Mouse (Mus musculus): Measurements from ENCODE around the gene Hbp1.
A peak's percentile ranks its signal among the peaks of the same experiment; 100 is the strongest.

Hbp1 gene

DNA sequence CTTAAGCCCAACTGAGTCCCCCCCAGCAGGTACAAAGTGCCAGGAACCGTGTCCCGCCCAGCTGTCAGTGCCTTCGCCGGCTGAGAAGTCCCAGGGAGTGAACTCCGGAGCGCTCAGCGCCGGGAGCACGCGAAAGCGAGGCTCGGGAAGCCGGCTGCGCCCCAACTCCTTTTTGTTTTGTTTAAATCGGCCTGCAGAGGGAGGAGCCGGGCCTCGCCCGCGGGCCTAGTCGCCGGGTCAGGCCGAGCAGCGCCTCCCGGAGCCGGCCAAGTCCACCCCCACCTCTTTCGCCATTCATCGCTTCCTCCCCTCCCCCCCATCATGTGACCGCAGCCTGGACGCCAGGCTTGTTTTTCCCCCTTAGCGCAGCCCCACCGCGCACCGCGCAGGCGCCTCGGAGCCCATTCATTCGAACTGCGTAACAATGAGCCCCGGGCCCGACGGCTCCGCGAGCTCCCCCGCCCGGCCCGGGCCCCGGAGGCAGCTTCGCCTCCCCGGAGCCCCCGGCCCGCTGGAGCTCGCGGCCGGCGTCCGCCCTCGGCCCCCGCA lies 1.1 kb downstream of the Hbp1 start:
- peak; percentile 93 for DNase-seq

DNA sequence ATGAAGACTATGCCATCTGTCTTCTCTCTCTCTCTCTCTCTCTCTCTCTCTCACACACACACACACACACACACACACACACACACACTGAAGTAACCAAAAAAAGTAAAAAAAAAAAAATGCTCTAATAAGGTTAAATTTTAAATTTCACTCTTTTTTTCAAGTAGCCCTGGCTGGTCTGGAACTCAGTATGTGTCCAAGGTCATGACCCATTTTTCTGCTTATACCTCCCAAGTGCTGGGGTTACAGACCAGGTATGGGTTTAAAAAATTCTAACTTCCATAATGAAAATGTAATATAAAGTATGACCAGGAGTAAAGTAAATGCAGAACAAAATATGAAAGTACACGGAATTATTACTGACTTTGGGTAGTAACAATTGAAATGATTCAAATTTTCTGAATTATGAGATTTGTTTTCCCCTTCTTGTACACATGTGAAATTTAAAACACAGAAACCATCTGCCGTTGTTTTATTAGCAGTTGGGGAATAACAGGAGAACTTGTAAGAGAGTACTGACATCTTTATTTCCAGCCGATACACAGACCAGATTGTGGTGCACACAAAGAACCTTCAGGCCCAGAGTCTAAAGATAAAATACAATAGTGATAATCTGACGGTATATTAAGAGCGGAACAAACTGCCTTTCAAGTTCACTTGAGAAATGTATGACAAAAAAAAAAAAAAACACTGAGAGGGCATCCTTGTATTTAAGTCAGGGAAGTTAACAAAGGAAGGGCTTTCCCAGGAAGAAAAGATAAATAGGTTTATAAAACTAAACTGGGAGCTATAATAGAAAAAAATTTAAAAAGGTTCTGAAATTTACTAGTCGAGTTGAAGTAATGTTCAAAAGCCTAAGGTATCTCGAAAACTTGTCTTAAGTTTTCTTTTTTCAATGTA lies 2.0 kb downstream of the Hbp1 start:
- DNase-seq = no peak

DNA sequence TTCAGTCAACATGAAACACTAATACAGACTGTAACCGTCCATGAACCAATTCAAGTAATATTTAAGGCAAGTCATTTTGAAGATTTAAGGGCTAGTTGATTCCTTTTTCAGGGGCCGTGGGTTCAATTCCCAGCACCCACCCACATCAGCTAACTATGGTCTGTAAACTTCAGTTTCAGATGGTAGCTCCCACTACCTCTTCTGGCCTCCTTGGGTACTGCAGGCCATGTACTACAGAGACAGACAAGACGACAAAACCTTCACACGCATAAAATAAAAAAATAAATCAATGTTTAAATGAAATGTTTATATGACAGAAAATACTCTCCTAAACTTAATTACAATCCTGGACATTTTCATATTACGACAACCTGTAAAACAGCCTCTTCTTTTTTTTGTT lies 2.9 kb downstream of the Hbp1 start:
- DNase-seq = no peak

DNA sequence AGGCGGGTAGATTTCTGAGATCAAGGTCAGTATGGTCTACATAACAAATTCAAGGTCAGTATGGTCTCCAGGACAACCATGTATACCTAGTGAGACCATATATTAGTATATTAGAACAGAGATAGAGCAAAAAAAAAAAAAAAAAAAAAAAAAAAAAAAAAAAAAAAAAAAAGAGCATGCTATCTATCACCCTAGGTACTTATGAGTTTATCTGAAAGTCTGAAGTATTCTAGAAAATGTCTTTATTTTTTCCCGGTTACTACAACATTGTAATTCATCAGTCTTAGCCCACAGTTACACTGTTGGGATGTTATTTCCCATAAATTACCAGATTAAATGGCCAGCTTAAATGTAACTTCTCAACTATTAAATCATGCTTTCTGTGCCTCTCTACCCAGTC lies 5.9 kb downstream of the Hbp1 start:
- DNase-seq = no peak

DNA sequence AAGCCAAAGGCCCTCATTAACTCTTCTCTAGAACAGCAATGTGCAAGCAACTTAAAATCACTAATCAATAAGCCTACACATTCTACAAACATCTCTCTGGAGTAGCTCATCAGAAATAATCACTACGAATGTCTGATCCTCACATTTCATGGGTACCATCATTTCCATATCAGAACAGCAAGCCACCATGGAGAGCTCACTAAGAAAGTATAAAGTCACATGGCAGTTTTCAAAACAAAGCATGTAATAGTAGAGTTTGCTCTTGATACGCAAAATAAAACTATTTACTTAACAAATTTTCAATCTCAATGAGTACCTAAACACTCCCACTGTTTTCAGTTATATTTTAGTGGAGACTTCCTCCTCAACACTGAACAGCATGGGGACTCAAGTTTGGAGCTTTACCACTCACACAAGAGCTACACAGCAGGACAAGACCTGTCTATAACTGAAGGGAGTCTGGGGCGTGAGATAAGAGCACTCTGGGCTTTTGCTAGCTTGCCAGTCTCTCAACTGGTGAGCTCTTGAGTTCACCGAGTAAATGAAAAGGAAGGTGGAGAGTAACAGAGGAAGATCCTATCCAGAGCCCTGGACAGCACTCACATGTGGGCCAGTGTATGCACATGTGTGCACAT lies 7.2 kb downstream of the Hbp1 start:
- no peak for DNase-seq

DNA sequence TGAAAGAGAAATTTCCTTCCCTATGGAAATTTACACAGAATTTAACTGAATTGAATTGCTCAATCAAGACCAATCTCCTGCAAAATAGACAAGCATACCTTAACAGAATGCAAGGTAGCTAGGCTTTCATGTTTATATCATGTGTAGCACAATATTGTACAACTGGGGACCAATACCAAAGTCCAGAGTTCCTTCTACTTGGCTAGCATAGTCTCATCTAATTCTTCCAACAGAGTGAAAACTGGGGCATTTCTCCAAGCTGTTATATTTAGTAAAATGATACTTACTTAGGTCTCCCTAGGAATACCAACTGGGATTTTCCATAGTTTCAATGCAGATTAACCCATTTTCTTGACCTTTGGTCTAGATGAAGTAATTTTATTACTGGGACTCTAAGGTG lies 11.3 kb downstream of the Hbp1 start:
- no peak for DNase-seq

DNA sequence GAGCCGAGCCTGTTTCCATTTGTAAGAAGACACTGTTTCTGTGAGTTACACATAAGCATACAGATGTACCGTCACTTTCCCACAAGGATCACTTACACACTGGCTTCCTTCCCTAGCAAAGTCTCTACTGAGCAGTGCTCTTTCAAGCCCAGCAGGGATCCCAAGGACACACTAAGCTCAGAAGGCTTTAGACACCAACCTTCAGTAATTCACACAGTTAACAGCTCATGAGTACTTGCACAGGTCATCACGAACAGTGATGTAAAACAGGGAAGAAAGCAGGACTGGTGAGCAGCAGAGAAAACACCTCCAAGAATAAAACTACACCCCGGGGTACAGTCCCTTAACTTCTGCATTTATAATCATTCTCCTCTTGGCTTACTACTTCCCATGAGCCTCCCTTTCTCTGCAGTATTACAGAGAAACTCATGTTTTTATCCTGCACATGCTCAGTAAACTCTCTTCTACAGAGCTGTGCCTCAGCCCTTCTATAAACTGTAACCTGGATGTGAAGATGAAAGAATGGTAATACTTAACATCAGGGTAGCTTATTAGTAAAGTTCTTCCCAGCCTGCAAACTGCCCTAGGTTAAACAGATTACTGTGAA lies 11.8 kb downstream of the Hbp1 start:
- no peak for DNase-seq

DNA sequence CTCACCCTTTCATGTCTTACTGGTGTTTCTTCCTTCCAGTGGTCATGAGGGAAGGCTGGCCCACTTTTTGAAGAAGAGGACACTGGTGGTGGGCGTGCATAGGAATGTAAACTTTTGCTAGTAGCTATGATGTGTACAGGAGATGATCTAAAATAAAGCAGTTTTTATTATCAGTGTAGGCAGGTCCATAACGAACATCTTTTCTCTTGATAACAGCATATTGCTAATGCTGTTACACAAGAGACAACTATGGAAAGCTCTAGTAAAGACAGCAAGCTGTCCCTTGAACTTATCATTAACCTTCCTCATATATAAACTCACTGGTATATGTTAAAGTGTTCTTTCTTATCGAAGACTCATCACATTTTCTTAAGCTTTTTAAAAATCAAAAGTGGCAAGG lies 12.7 kb downstream of the Hbp1 start:
- no peak for DNase-seq

DNA sequence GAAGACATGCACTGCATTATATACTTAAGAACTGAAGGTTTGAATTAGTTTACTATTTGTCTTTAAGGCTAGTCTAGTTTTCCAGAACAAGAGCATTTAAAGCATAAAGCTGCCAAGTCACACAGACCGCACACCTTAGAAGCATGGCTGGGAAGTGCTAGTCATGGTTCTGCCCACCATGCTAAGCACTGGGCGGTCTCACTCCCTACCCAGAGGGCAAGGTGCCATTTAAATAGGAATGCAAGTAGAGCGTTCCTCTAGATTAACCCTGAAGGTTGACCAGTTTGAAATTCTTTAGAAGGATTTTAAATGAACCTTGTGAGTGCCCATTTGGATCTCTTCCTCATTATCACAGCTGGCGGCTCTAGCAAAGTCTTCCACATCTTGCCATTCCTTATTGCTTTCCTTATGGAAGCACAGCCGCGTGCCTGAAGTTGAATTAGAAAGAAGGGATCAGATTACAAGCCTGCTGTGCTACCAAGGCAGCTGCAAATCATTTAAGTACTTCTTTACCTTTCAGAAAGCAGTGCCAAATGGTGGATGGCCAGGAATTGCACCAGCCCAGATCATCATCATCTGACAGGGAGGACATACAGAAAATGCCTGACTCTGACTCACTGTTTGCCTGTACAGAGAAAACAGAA lies 13.6 kb downstream of the Hbp1 start:
- DNase-seq = no peak

DNA sequence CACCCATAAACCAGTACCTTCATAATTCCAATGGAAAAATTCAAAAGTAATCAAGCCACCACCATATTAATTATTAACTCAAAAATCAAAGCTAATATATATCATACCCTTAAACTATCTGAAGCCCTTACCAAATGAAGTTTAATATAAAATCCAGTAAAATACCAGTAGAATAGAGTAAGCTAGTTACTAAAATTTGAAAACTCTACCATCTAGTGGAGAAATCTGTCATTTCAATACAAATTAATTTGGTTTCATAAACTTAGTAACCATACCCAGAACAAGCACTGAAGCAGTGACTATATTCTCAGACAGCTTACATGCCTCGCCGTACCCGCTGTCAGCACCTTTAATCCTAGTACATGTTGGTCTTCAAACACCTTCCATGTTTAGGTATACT lies 18.5 kb downstream of the Hbp1 start:
- no peak for DNase-seq

DNA sequence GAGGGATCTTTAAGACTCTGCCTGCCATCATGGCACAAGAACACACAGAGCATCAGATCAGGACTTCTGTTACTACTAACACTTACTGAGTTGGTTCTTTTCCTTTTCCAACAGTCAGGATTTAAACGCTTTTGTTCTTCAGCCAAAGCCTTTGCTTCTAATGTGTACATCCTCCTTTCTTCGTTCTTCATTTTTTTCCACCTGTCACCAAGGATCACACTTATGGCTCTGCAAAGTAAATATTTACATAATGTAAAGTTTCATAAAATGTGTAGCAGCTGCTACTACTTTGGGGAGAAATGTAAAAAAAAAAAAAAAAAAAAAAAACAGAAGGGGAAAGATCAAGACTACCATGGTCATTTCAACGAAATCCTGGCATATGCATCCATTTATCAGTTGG lies 21.8 kb downstream of the Hbp1 start:
- no peak for DNase-seq

DNA sequence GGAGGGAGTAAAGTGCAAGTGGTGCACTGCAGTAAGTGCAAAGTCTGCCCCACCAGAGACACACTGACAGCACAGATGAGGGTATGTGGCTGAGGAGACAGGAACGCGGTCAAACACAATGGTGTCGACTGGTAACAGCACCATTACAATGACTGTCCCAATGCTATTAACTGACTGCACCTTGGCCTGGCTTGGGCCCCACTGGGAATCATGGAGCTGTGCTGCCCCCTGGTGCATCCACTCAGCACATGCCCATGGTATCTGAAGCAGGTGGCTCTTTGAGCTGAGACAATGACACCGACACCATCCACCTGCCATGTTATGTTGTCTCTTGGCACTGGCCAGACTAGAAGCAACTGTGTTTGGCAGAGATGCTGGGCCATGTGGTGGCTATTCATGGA lies 23.7 kb downstream of the Hbp1 start:
- peak; percentile 59 for DNase-seq

DNA sequence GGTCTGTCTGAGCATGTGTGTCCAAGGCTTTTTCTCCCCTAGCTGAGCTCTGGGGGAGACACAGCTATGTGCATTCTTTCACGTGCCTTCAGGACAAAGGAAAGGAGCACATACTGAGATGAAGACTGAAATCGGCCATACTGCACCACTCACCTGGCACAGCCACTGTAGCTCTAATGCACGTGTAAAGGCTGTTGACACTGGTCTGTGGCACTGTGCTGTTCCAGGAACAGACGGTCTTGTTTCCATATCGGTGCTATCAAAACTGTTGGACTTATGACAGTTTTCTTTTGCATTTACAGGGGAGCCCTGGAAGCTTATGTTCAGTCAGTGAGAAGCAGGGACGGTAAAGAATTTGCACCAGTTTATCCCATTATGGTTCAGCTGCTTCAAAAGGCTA lies 25.0 kb downstream of the Hbp1 start:
- no peak for DNase-seq

DNA sequence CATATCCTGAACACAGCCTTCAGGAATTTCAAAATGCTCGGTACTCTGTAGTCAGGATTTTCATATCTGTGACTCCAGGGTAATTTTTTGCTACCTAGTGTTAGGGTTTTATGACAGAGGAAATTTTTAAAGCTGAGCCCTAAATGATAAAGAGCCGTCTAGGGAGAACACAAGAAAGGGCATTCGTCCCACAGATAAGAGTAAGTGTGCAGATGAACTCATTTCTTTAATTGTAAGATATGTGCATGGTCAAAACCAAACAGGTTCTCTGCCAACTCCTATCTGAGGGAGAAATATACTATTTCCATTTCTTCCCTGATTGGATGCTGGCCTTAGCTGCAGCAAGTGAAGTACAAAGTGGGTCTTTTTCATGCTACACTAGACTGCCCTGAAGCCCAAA lies 26.2 kb downstream of the Hbp1 start:
- DNase-seq = no peak

DNA sequence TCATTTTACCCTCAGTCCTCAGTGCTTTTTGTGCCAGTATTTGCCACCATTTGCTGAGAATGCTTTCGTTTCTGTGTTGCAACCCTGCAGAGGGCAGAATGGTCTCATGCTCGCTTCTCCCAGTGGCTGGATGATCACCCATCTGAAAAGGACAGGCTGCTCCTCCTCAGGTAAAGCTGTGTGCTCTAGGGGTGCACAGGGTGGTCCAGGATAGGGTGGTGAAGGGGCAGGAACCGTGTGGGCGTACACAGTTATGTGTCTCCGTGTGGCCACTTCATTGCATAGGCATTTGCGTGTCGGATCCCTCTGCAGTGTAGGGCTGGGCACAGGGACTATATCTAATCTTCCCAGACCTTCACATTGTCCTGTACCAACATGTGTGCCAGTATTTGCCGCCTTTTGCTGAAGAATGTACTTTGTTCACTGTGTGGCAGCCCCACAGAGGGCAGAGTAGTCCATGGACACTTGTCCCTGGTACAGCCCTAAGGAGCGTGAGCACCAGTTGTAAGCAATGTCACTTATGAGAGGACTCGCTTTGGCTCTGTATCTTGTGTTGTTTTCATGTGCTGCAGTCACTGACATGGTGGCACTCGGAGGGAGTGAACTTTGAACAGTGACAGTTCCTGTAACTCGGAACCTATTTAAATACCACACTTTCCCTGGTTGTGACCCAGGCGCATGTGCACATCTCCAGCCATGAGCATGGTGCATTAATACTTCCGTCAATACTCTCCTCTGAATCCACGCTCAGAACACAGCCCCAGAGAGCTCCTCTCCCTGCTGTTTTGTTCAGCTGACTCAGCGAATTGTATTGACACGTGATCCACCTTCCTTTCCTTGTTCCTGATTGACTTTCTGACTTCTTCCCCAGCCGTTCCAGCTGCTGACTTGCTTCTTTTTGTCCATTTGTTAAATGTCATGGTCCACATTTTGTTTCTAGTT lies 29.6 kb downstream of the Hbp1 start:
- peak; percentile 20 for DNase-seq

DNA sequence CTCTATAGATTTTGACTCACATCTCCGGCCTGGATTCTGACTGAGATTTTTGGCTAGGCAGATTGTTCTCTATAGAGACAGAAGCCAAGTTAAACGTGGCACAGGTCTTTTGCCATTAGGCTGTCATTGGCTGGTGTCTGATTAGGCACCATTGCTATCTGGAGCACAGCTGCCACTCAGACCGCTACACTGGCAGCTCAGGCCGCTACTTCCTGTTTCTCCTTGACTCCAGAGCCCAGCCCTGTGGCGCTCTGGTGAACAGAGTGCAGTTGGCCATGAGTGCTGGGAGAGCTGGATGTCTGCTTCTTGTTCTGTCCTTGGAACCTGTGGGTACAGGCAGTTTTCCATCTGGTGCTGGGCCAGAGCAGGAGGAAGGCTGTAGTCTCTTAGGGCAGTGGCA lies 33.1 kb downstream of the Hbp1 start:
- no peak for DNase-seq

DNA sequence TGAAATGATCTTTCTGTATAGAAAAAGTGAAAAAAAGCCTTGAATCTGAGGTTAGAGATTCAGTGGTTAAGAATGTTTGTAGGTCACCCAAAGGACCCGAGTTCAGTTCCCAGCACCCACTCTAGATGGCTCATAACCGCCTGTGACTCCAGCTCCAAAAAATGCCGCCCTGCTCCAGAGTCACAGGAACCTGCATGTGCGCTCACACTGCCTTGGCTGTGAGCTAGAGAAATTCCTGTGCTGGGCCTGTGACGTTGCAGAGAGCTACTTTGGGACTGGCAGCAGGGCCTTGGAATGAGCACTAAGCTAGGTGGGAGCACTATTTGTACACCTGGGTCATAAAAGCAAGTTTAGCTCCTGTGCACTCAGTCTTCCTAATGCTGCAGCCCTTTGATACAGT lies 33.6 kb downstream of the Hbp1 start:
- DNase-seq = no peak

DNA sequence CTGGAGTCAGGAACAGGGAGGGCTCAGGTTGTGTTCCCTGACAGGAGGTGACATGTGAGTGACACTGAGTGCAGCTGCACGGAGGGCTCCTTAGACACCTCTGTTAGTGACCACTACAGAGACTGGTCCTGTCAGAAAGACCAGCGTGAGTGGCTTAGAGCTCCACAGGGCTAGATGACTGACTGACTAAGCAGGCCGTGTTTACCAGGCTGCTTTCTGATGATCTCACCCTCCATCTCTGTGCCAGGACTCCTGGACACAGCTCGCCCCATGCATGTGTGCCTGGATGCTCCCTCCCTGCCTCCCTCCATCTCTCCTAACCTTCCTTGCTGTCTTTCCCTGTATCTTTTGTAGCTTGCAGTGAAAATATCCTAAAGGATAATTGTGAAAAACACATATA lies 36.7 kb downstream of the Hbp1 start:
- DNase-seq = no peak

DNA sequence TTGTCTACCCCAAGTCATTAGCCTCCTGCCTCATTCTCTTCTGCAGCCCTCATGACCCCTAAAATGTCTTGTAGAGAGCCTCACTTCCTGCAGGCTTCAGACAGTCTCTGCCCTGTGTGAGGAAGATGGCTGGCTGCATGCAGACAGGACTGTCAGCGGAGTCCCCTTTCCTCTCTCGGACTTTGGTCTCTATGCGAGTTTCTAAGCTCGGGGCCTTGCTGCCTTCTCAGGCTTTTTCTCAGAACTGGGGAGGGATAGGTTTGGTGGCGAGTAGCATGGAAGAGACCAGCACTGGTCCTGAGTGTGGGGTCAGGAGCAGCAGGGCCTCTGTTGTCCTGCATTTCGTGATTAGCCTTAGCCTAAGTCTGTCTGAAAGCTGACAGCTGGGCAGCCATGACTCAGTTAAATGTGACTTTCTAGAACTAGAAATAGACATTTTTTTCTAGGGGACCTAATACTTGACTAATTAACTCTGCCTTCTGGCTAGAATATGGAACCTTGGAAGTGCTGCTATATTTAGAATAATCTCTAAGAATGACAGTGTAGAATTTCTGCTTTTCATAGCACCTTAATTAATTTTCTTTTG lies 37.3 kb downstream of the Hbp1 start:
- DNase-seq = no peak

DNA sequence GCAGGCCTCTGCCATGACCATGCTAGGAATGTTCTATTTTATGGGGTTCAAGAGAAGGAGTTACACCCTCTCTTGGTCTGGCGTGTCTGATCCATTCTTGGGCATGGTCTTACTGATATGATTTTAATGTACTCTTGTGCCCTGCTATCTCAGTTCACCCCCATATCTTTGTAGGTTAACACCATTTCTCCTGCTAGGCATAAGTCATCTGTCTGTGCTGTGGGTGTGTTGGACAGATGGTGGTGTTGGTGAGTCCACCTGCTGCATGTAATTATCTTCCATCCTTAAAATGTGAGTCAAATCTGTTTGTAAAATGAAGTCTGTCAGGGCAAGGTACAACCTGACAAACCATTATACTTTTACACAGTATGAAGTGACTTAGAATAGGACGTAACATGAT lies 42.9 kb downstream of the Hbp1 start:
- DNase-seq = no peak

DNA sequence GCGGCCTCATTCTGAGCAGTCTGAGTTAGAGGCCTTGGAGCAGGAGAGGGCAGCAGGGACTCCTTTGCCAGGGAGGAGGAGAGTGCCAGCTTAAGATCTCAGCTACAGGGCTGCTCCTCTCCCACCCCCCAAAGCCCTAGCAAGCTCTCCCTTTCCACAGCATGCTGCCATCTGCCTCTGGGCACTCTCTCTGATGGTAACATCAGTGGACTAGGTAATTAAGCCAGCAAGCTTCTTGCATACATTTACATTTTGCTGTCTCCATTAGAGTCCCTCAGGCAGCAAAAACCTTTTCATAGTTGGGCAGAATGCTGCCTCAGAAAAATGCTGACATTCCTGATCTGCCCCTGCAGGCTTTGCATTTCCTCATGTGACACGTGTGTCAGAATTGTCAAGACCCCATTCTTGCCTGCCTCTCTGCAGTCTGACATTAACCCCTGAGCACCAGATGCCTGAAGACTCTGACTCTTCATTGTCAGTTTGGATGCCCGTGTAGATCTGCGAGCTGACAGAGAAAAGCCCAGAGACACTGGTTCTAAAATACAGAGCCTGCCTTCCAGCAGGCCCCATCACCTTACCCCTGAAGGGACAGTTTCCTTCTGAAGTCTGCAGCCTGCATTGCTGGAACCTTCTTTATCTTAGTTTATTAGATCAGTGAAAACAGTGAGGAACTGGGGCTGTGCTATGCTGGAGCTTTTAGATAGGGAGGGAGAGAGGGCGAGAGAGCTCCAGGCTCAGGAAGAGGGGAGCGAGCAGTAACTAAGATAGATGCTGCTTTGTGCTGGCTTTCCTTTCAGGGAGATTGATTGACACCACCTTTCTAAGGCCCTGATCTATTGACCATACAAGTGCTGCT lies 44.4 kb downstream of the Hbp1 start:
- DNase-seq = no peak

Data from kidney, adult 18-20 months (tissue).